Mouse (Mus musculus): ENCODE measurements around the gene Olfr69. TPM values are rescaled to one million over a fixed set of nuclear protein-coding genes. Genes with fewer than 3 reads are reported as not detected.
"Not testable (repeated sequence)": the region's sequence is repeated elsewhere in the genome, so short reads cannot be mapped to it uniquely, and the experiment has no call there.

Gene Olfr69
- not detected in 2 replicates for polyA plus RNA-seq (2015; fragmentation: Nextera tagmentation; extraction: Ambion mirVana)

- 56% methylated on average over 2 of the region's 2 CpGs for WGBS
- Histone ChIP-seq H3K4me3 (ENCODE audit: low read length) (no peak within 1 kb of the TSS), H3K27me3 (ENCODE audit: control insufficient read depth, insufficient read depth, low read length) (no peaks in the 10 kb centered on the region), H3K36me3 (ENCODE audit: control insufficient read depth, insufficient read depth) (no peaks in the 10 kb centered on the region), H3K27ac (ENCODE audit: low read length) (no peak within 1 kb of the TSS), H3K4me2 (ENCODE audit: low read depth, low read length) (no peak within 1 kb of the TSS), H3K9me3 (replicated peaks; ENCODE audit: control insufficient read depth, low read length) (no peaks in the 10 kb centered on the region), H3K4me1 (ENCODE audit: control insufficient read depth, insufficient read depth, low read length) (no peaks in the 10 kb centered on the region), H3K9ac (ENCODE audit: low read length) (no peak within 1 kb of the TSS)
- ATAC-seq (replicated peaks; ENCODE audit: extremely low read depth, insufficient read depth, low FRiP score) = no peak
Observed at GRCm38 (mm10) chr7:103771494-103771893, at the start of gene Olfr69. Gene Olfr69 (minus strand): TSS chr7:103771594.

GRCm38 (mm10) chr7:103815085-103815484 is 43.7 kb upstream of the Olfr69 start:
- H3K9ac ChIP-seq (ENCODE audit: low read length); ATAC-seq (replicated peaks; ENCODE audit: extremely low read depth, insufficient read depth, low FRiP score); H3K27me3 ChIP-seq (ENCODE audit: control insufficient read depth, insufficient read depth, low read length); H3K36me3 ChIP-seq (ENCODE audit: control insufficient read depth, insufficient read depth); H3K9me3 ChIP-seq (replicated peaks; ENCODE audit: control insufficient read depth, low read length); H3K4me1 ChIP-seq (ENCODE audit: control insufficient read depth, insufficient read depth, low read length); H3K4me3 ChIP-seq (ENCODE audit: low read length); H3K4me2 ChIP-seq (ENCODE audit: low read depth, low read length); H3K27ac ChIP-seq (ENCODE audit: low read length): not testable (repeated sequence)
- WGBS = no CpG with 5 or more reads among the region's 2 CpGs

GRCm38 (mm10) chr7:103813766-103814165 is 42.4 kb upstream of the Olfr69 start, which contains the start of gene Hbb-bt:
Gene Hbb-bt (minus strand): TSS chr7:103813996.
- H3K27me3 ChIP-seq (ENCODE audit: control insufficient read depth, insufficient read depth, low read length) = no peaks in the 10 kb centered on the region
- H3K9ac ChIP-seq (ENCODE audit: low read length) = no peak within 1 kb of the TSS
- H3K9me3 ChIP-seq (replicated peaks; ENCODE audit: control insufficient read depth, low read length) = no peaks in the 10 kb centered on the region
- no peak within 1 kb of the TSS for H3K27ac ChIP-seq (ENCODE audit: low read length)
- no peak within 1 kb of the TSS for H3K4me3 ChIP-seq (ENCODE audit: low read length)
- no peak for ATAC-seq (replicated peaks; ENCODE audit: extremely low read depth, insufficient read depth, low FRiP score)
- no peaks in the 10 kb centered on the region for H3K4me1 ChIP-seq (ENCODE audit: control insufficient read depth, insufficient read depth, low read length)
- 80% methylated on average over 3 of the region's 3 CpGs for WGBS
- no peaks in the 10 kb centered on the region for H3K36me3 ChIP-seq (ENCODE audit: control insufficient read depth, insufficient read depth)
- H3K4me2 ChIP-seq (ENCODE audit: low read depth, low read length) = no peak within 1 kb of the TSS

GRCm38 (mm10) chr7:103813152-103813551 is 41.8 kb upstream of the Olfr69 start:
- not testable (repeated sequence) for H3K27me3 ChIP-seq (ENCODE audit: control insufficient read depth, insufficient read depth, low read length); H3K9ac ChIP-seq (ENCODE audit: low read length); H3K4me3 ChIP-seq (ENCODE audit: low read length); H3K4me2 ChIP-seq (ENCODE audit: low read depth, low read length); H3K9me3 ChIP-seq (replicated peaks; ENCODE audit: control insufficient read depth, low read length); H3K27ac ChIP-seq (ENCODE audit: low read length); H3K4me1 ChIP-seq (ENCODE audit: control insufficient read depth, insufficient read depth, low read length); H3K36me3 ChIP-seq (ENCODE audit: control insufficient read depth, insufficient read depth); ATAC-seq (replicated peaks; ENCODE audit: extremely low read depth, insufficient read depth, low FRiP score)
- no CpG with 5 or more reads among the region's 3 CpGs for WGBS

GRCm38 (mm10) chr7:103812174-103812573 is 40.8 kb upstream of the Olfr69 start:
- H3K4me2 ChIP-seq (ENCODE audit: low read depth, low read length) = no peak overlapping the region

GRCm38 (mm10) chr7:103811223-103811845 is 39.9 kb upstream of the Olfr69 start:
- H3K4me2 ChIP-seq (ENCODE audit: low read depth, low read length) = no peak overlapping the region
- H3K27me3 ChIP-seq (ENCODE audit: control insufficient read depth, insufficient read depth, low read length) = no peaks in the 10 kb centered on the region
- H3K4me1 ChIP-seq (ENCODE audit: control insufficient read depth, insufficient read depth, low read length) = no peaks in the 10 kb centered on the region
- H3K36me3 ChIP-seq (ENCODE audit: control insufficient read depth, insufficient read depth) = no peaks in the 10 kb centered on the region
- H3K9me3 ChIP-seq (replicated peaks; ENCODE audit: control insufficient read depth, low read length) = no peaks in the 10 kb centered on the region
- H3K9ac ChIP-seq (ENCODE audit: low read length) = no peak overlapping the region
- WGBS = 50% methylated on average over 1 of the region's 1 CpGs
- no peak overlapping the region for H3K4me3 ChIP-seq (ENCODE audit: low read length)
- ATAC-seq (replicated peaks; ENCODE audit: extremely low read depth, insufficient read depth, low FRiP score) = no peak
- no peak overlapping the region for H3K27ac ChIP-seq (ENCODE audit: low read length)

More at GRCm38 (mm10) chr7:103812174-103812573, 40.8 kb upstream of the Olfr69 start:
- ATAC-seq (replicated peaks; ENCODE audit: extremely low read depth, insufficient read depth, low FRiP score) = no peak
- no peaks in the 10 kb centered on the region for H3K4me1 ChIP-seq (ENCODE audit: control insufficient read depth, insufficient read depth, low read length)
- H3K36me3 ChIP-seq (ENCODE audit: control insufficient read depth, insufficient read depth) = no peaks in the 10 kb centered on the region
- H3K27me3 ChIP-seq (ENCODE audit: control insufficient read depth, insufficient read depth, low read length) = no peaks in the 10 kb centered on the region
- no peak overlapping the region for H3K9ac ChIP-seq (ENCODE audit: low read length)
- no peaks in the 10 kb centered on the region for H3K9me3 ChIP-seq (replicated peaks; ENCODE audit: control insufficient read depth, low read length)
- 44% methylated on average over 1 of the region's 1 CpGs for WGBS
- no peak overlapping the region for H3K27ac ChIP-seq (ENCODE audit: low read length)
- H3K4me3 ChIP-seq (ENCODE audit: low read length) = no peak overlapping the region

- 71% methylated on average over 3 of the region's 3 CpGs for WGBS
- ATAC-seq (replicated peaks; ENCODE audit: extremely low read depth, insufficient read depth, low FRiP score) = no peak
- Histone ChIP-seq H3K36me3 (ENCODE audit: control insufficient read depth, insufficient read depth) (no peaks in the 10 kb centered on the region), H3K9me3 (replicated peaks; ENCODE audit: control insufficient read depth, low read length) (no peaks in the 10 kb centered on the region), H3K9ac (ENCODE audit: low read length) (no peak overlapping the region), H3K4me1 (ENCODE audit: control insufficient read depth, insufficient read depth, low read length) (no peaks in the 10 kb centered on the region), H3K27ac (ENCODE audit: low read length) (no peak overlapping the region), H3K4me2 (ENCODE audit: low read depth, low read length) (no peak overlapping the region), H3K4me3 (ENCODE audit: low read length) (no peak overlapping the region), H3K27me3 (ENCODE audit: control insufficient read depth, insufficient read depth, low read length) (no peaks in the 10 kb centered on the region)
Observed at GRCm38 (mm10) chr7:103810746-103811145, 39.4 kb upstream of the Olfr69 start.

- Histone ChIP-seq H3K27me3 (ENCODE audit: control insufficient read depth, insufficient read depth, low read length) (no peaks in the 10 kb centered on the region), H3K4me2 (ENCODE audit: low read depth, low read length) (no peak overlapping the region), H3K4me1 (ENCODE audit: control insufficient read depth, insufficient read depth, low read length) (no peaks in the 10 kb centered on the region), H3K27ac (ENCODE audit: low read length) (no peak overlapping the region), H3K4me3 (ENCODE audit: low read length) (no peak overlapping the region), H3K9me3 (replicated peaks; ENCODE audit: control insufficient read depth, low read length) (no peaks in the 10 kb centered on the region), H3K36me3 (ENCODE audit: control insufficient read depth, insufficient read depth) (no peaks in the 10 kb centered on the region), H3K9ac (ENCODE audit: low read length) (no peak overlapping the region)
- WGBS = 80% methylated on average over 1 of the region's 1 CpGs
- ATAC-seq (replicated peaks; ENCODE audit: extremely low read depth, insufficient read depth, low FRiP score) = no peak
Observed at GRCm38 (mm10) chr7:103810296-103810695, 38.9 kb upstream of the Olfr69 start.

- H3K27ac ChIP-seq (ENCODE audit: low read length) = no peak overlapping the region
Observed at GRCm38 (mm10) chr7:103809801-103810155, 38.4 kb upstream of the Olfr69 start.

More at GRCm38 (mm10) chr7:103809801-103810155, 38.4 kb upstream of the Olfr69 start:
- Histone ChIP-seq H3K27me3 (ENCODE audit: control insufficient read depth, insufficient read depth, low read length) (no peaks in the 10 kb centered on the region), H3K9ac (ENCODE audit: low read length) (no peak overlapping the region), H3K4me3 (ENCODE audit: low read length) (no peak overlapping the region), H3K4me1 (ENCODE audit: control insufficient read depth, insufficient read depth, low read length) (no peaks in the 10 kb centered on the region), H3K9me3 (replicated peaks; ENCODE audit: control insufficient read depth, low read length) (no peaks in the 10 kb centered on the region), H3K4me2 (ENCODE audit: low read depth, low read length) (no peak overlapping the region), H3K36me3 (ENCODE audit: control insufficient read depth, insufficient read depth) (no peaks in the 10 kb centered on the region)
- WGBS = 48% methylated on average over 1 of the region's 1 CpGs
- ATAC-seq (replicated peaks; ENCODE audit: extremely low read depth, insufficient read depth, low FRiP score) = no peak
